Mouse (Mus musculus) C2C12 (cell line): Measurements from ENCODE around the gene Slc4a1. TPM values are rescaled to one million over a fixed set of nuclear protein-coding genes. Genes with fewer than 3 reads are reported as not detected.

Source experiments
- H3K27me3 ChIP-seq: one replicate; pipeline ENCODE4 v1.6.1; 2011; ENCODE audit not compliant: control insufficient read depth, insufficient read depth, insufficient read length
- H3K36me3 ChIP-seq: one replicate; pipeline ENCODE4 v1.6.1; 2011; ENCODE audit not compliant: control insufficient read depth, insufficient read depth
- H3K4me3 ChIP-seq: one replicate; pipeline ENCODE4 v1.5.1; 2011; ENCODE audit warnings: mild to moderate bottlenecking, control low read depth; ENCODE audit not compliant: poor library complexity, insufficient read depth, severe bottlenecking
- H3K79me2 ChIP-seq: one replicate; pipeline ENCODE4 v1.6.1; 2011; ENCODE audit not compliant: control insufficient read depth, insufficient read depth
- H3K79me3 ChIP-seq: one replicate; pipeline ENCODE4 v1.6.1; 2011; ENCODE audit warnings: low read depth, control low read depth
- H3ac ChIP-seq: one replicate; pipeline ENCODE3; 2011; ENCODE audit warnings: low read depth; ENCODE audit not compliant: control insufficient read depth, insufficient read length
- CEBPB ChIP-seq: IDR thresholded peaks from one replicate; pipeline ENCODE4 v1.6.1; 2011; ENCODE audit warnings: low read depth, mild to moderate bottlenecking, control low read depth, moderate library complexity
- CTCF ChIP-seq: IDR thresholded peaks from one replicate; pipeline ENCODE4 v1.5.1; 2011; ENCODE audit not compliant: control insufficient read depth, insufficient read depth, insufficient read length
- FOSL1 ChIP-seq: IDR thresholded peaks from one replicate; pipeline ENCODE4 v1.8.0; 2011; ENCODE audit warnings: mild to moderate bottlenecking, low read length; ENCODE audit not compliant: poor library complexity, insufficient read depth, severe bottlenecking
- MAX ChIP-seq: IDR thresholded peaks from one replicate; pipeline ENCODE4 v1.6.1; 2011; ENCODE audit warnings: mild to moderate bottlenecking, control low read depth
- MYOD1 ChIP-seq: IDR thresholded peaks from one replicate; pipeline ENCODE4 v1.6.1; 2011; ENCODE audit warnings: low read depth; ENCODE audit not compliant: control insufficient read depth, insufficient read length
- MYOG ChIP-seq: IDR thresholded peaks from one replicate; pipeline ENCODE4 v1.6.1; 2011; ENCODE audit not compliant: control insufficient read depth, insufficient read length; ENCODE audit errors: extremely low read depth
- USF1 ChIP-seq: IDR thresholded peaks from one replicate; pipeline ENCODE4 v1.6.1; 2011; ENCODE audit warnings: low read depth, mild to moderate bottlenecking, control low read depth, moderate library complexity
- polyA plus RNA-seq: library from polyadenylated mRNA; unstranded; fragments of >200 nt; fragmentation: generic; extraction: Trizol; gene quantifications from one replicate; pipeline ENCODE4 v1.2.1, GENCODE M21; 2012; ENCODE audit warnings: missing spikeins

Slc4a1 gene
- polyA plus RNA-seq, 1 experiment = not detected

- peaks cover 14% of the 10 kb centered on the region for H3K27me3 ChIP-seq
- peaks cover 1% of the 10 kb centered on the region for H3K79me3 ChIP-seq
- no peak overlapping the region for H3ac ChIP-seq
- no peak overlapping the region for H3K4me3 ChIP-seq
- H3K36me3 ChIP-seq = no peaks in the 10 kb centered on the region
- peaks cover 7% of the 10 kb centered on the region for H3K79me2 ChIP-seq
- TF ChIP-seq USF1 (no peak), FOSL1 (no peak), MYOG (no peak), CEBPB (no peak), MAX (no peak), MYOD1 (no peak), CTCF (no peak)
Observed at GRCm38 (mm10) chr11:102323516-102323915, 42.5 kb downstream of the Slc4a1 start.

DNA sequence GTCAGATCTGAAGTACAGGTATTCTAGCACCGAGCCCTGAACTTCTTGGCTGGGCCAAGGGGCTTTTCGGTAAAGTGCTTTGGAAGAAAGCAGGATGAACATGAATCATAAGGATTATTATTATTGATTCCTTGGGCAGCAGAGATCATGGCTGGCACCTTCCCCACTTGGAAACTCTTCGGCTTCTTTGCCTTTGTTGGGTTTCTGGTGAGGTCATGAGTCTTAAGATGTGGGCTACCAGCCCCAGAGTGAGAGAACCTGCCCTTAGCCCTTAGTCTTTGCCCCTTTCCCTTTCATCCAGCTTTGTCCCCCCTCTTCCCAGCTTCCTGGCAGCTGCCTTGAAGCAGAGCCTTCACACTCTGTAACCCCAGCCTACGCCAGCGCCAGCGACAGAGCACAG lies 44.1 kb downstream of the Slc4a1 start:
- TF ChIP-seq CTCF (no peak), MYOG (no peak), MAX (no peak), USF1 (no peak), FOSL1 (no peak), CEBPB (no peak), MYOD1 (no peak)
- Histone ChIP-seq H3K4me3 (no peak overlapping the region), H3ac (no peak overlapping the region), H3K79me3 (peaks cover 6% of the 10 kb centered on the region), H3K27me3 (peaks cover 12% of the 10 kb centered on the region), H3K79me2 (peaks cover 20% of the 10 kb centered on the region), H3K36me3 (no peaks in the 10 kb centered on the region)

DNA sequence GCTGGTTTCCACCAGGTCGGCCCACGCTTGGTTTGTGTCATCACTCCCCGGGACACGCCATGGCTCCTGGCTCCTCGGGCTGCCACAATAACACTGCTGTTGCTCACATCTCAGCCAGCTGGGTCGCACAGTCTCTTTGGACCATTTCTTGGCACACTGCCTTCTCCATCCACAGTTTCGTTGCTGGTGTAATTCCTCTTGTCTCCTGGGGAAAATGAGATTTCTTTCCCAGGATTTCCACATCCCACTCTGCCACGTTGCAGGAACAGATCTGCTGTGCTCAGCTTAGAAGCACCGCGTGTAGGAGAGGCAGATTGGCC lies 45.4 kb downstream of the Slc4a1 start:
- Histone ChIP-seq H3K36me3 (peaks cover 4% of the 10 kb centered on the region), H3K79me2 (peaks cover 33% of the 10 kb centered on the region), H3K27me3 (peaks cover 6% of the 10 kb centered on the region), H3K79me3 (peaks cover 15% of the 10 kb centered on the region), H3ac (no peak overlapping the region), H3K4me3 (no peak overlapping the region)
- TF ChIP-seq MAX (no peak), CEBPB (no peak), MYOD1 (no peak), MYOG (no peak), USF1 (no peak), FOSL1 (no peak), CTCF (no peak)

GRCm38 (mm10) chr11:102319941-102320685 lies 45.9 kb downstream of the Slc4a1 start:
- Histone ChIP-seq H3K27me3 (peaks cover 6% of the 10 kb centered on the region), H3K4me3 (peak overlapping the region; percentile 78), H3K36me3 (peaks cover 9% of the 10 kb centered on the region), H3K79me2 (peaks cover 39% of the 10 kb centered on the region), H3K79me3 (peaks cover 20% of the 10 kb centered on the region), H3ac (peak overlapping the region; percentile 13)
- no peak for TF ChIP-seq CEBPB
- no peak for TF ChIP-seq MYOG

- H3ac ChIP-seq = peak within 1 kb of the TSS; percentile 94
- H3K36me3 ChIP-seq = peaks cover 14% of the 10 kb centered on the region
- H3K4me3 ChIP-seq = peak within 1 kb of the TSS; percentile 78
- peaks cover 24% of the 10 kb centered on the region for H3K79me3 ChIP-seq
- H3K27me3 ChIP-seq = peaks cover 6% of the 10 kb centered on the region
- peaks cover 46% of the 10 kb centered on the region for H3K79me2 ChIP-seq
- TF ChIP-seq MYOG (no peak), MYOD1 (no peak), MAX (no peak), CEBPB (no peak), USF1 (no peak), CTCF (no peak), FOSL1 (no peak)
Observed at GRCm38 (mm10) chr11:102319410-102319792, 46.6 kb downstream of the Slc4a1 start, which contains the start of gene Ubtf. Gene Ubtf (minus strand): TSS chr11:102319742.

DNA sequence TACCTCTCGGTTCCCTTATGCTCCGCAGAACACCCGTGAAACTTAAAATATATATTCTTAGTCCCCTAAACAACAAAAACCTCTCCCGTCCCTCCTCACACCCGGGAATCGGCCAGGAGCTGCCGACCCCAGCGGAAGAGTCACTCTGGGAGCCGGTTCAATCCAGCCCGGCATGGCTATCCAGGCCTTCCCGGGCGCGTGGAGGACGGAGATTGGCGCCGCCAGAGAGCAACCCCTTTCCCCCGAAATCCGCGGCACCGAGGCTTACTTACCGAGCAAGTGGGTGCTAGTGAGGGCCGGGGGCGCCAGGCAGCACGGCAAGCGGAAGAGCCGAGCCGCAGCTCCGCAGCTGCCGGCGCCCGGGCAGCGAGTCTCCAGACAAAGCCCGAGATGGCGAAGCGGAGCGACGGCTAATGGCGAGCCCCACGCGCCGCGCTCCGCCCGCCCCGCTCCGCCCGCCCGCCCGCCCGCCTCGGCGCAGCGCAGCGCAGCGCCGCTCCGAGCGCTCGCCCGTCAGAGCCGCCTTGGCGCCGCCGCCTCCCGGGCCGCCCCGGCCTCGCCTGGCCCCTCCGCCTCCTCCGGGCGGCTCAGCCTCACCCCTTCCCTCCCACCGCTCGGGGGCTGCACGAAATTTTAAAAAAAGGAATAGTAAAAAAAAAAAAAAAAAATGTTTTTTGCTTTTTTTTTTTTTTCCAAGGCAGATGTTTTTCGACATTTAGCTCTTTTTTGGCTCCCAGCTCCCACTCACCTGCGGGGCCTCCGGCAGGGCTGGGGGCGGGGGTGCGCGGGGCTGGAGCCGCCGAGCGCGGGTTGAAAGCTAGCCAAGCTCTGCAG lies 47.2 kb downstream of the Slc4a1 start:
- peaks cover 52% of the 10 kb centered on the region for H3K79me2 ChIP-seq
- H3K79me3 ChIP-seq = peaks cover 24% of the 10 kb centered on the region
- peaks cover 20% of the 10 kb centered on the region for H3K36me3 ChIP-seq
- H3ac ChIP-seq = peak overlapping the region; percentile 94
- peaks cover 6% of the 10 kb centered on the region for H3K27me3 ChIP-seq
- TF ChIP-seq MYOG = no peak
- TF ChIP-seq FOSL1 = no peak
- TF ChIP-seq MAX = no peak
- TF ChIP-seq USF1 = no peak
- TF ChIP-seq CTCF = no peak
- no peak for TF ChIP-seq CEBPB
- no peak for TF ChIP-seq MYOD1
- peak overlapping the region; percentile 78 for H3K4me3 ChIP-seq
